Mouse (Mus musculus): ENCODE results near the gene Snapc1.

The Snapc1 gene

GRCm38 (mm10) chr12:74015491-74015890, 51.2 kb downstream of the Snapc1 start:
- Histone ChIP-seq H3K36me3 (ENCODE audit: control insufficient read depth, insufficient read depth, low read length, poor library complexity, severe bottlenecking) (no peaks in the 10 kb centered on the region), H3K27me3 (ENCODE audit: control insufficient read depth, insufficient read depth, low read length, poor library complexity, severe bottlenecking) (no peaks in the 10 kb centered on the region)
- no peak for DNase-seq (ENCODE audit: low read depth, low spot score)

- no peaks in the 10 kb centered on the region for H3K36me3 ChIP-seq (ENCODE audit: control insufficient read depth, insufficient read depth, low read length, poor library complexity, severe bottlenecking)
- H3K27me3 ChIP-seq (ENCODE audit: control insufficient read depth, insufficient read depth, low read length, poor library complexity, severe bottlenecking): no peaks in the 10 kb centered on the region
- no peak for DNase-seq (ENCODE audit: low read depth, low spot score)
Observed at GRCm38 (mm10) chr12:74023260-74023659, 59.0 kb downstream of the Snapc1 start.

GRCm38 (mm10) chr12:74024912-74025311, 60.6 kb downstream of the Snapc1 start:
- Histone ChIP-seq H3K27me3 (ENCODE audit: control insufficient read depth, insufficient read depth, low read length, poor library complexity, severe bottlenecking) (no peaks in the 10 kb centered on the region), H3K36me3 (ENCODE audit: control insufficient read depth, insufficient read depth, low read length, poor library complexity, severe bottlenecking) (no peaks in the 10 kb centered on the region)
- DNase-seq (ENCODE audit: low read depth, low spot score): no peak
